Mouse (Mus musculus) midbrain, postnatal 0 days (tissue): ENCODE data around the gene Dnajc8. TPM values are rescaled to one million over a fixed set of nuclear protein-coding genes. Genes with fewer than 3 reads are reported as not detected.

ENCODE experiments used
- ATAC-seq: fragments of 200-750 bp; cut with Nextera tagmentation; 2 replicates; pipeline ENCODE4 v1.8.0; 2017; ENCODE audit warnings: moderate number of reproducible peaks, mild to moderate bottlenecking, moderate TSS enrichment, moderate library complexity; ENCODE audit not compliant: low FRiP score
- DNase-seq: peaks from one replicate; pipeline ENCODE4 v3.0.0-alpha.2; 2015; ENCODE audit warnings: low spot score
- H3K27ac ChIP-seq: fragments of 300-500 bp; sonication (generic); 2 replicates; pipeline ENCODE4 v1.5.1; 2014; ENCODE audit warnings: low read depth, mild to moderate bottlenecking, low read length, mixed read lengths
- H3K27me3 ChIP-seq: fragments of 300-500 bp; sonication (generic); 2 replicates; pipeline ENCODE4 v1.6.1; 2014; ENCODE audit warnings: low read length, control low read depth, mixed read lengths; ENCODE audit not compliant: insufficient read depth
- H3K36me3 ChIP-seq: fragments of 300-500 bp; sonication (generic); 2 replicates; pipeline ENCODE4 v1.6.1; 2014; ENCODE audit warnings: low read length, control low read depth, mixed read lengths; ENCODE audit not compliant: insufficient read depth
- H3K4me1 ChIP-seq: fragments of 300-500 bp; sonication (generic); 2 replicates; pipeline ENCODE4 v1.6.1; 2014; ENCODE audit warnings: mild to moderate bottlenecking, control low read depth, antibody characterized with exemption, low read length, mixed read lengths; ENCODE audit not compliant: insufficient read depth
- H3K4me2 ChIP-seq: fragments of 300-500 bp; sonication (generic); 2 replicates; pipeline ENCODE4 v1.6.1; 2014; ENCODE audit warnings: low read depth, mild to moderate bottlenecking, low read length, mixed read lengths; ENCODE audit not compliant: poor library complexity, severe bottlenecking
- H3K4me3 ChIP-seq: fragments of 300-500 bp; sonication (generic); 2 replicates; pipeline ENCODE4 v1.5.1; 2014; ENCODE audit warnings: low read depth, mild to moderate bottlenecking, low read length, moderate library complexity
- H3K9ac ChIP-seq: fragments of 300-500 bp; sonication (generic); replicated peaks from 2 replicates; pipeline ENCODE4 v1.6.1; 2014; ENCODE audit warnings: mild to moderate bottlenecking, low read length, moderate library complexity, mixed read lengths; ENCODE audit not compliant: poor library complexity, severe bottlenecking
- H3K9me3 ChIP-seq: fragments of 300-500 bp; sonication (generic); 2 replicates; pipeline ENCODE4 v1.6.1; 2016; ENCODE audit warnings: low read length, control low read depth
- CTCF ChIP-seq: IDR thresholded peaks from 2 replicates; pipeline ENCODE4 v1.5.1; 2016; ENCODE audit warnings: antibody characterized with exemption, mild to moderate bottlenecking
- WGBS: fragments of 180-500 bp; shearing (Covaris S2); extraction: QIAGEN DNeasy Blood & Tissue Kit; methylation state at CpG from one replicate; pipeline ENCODE4 v1.1.7; 2014; 5-methylcytosine and 5-hydroxymethylcytosine counted together
- polyA plus RNA-seq: library from polyadenylated mRNA; unstranded; fragments of >200 nt; fragmentation: Nextera tagmentation; extraction: Ambion mirVana; gene quantifications from 2 replicates; pipeline ENCODE4 v1.2.1, GENCODE M21; 2015
- total RNA-seq: library from RNA; depleted of rRNA; stranded (reverse); fragments of >200 nt; gene quantifications from 2 replicates; pipeline ENCODE4 v1.2.3, GENCODE M21; 2014

The Dnajc8 gene
- total and polyA plus RNA-seq, 2 experiments from 2014 or later, result 101 to 168 TPM

DNA sequence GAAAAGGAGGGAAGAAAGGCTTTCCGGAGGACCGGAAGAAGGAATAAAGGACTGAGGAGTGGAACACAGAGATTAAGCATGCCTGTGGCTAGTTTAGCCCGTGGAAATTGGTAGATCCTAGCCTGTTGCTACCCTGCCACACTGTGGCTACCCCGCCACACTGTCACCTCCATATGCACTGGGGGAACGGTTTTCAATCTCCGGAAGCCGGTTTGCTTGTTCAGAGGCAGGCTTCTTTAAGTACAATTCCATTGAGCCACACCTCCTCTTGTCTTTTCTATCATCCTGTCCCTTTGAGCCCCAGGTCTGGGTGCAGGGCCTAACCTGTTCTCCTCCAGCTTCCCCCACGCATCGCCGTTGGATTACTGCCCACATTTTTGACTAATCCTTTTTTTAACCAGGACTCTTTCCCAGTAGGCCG is 11.0 kb upstream of the Dnajc8 start:
- DNase-seq (no peak), ATAC-seq (no peak)
- no peak overlapping the region for H3K4me3 ChIP-seq
- no peaks in the 10 kb centered on the region for H3K4me1 ChIP-seq
- H3K4me2 ChIP-seq, result no peak overlapping the region
- H3K27me3 ChIP-seq, result no peaks in the 10 kb centered on the region
- no peak overlapping the region for H3K9ac ChIP-seq
- H3K27ac ChIP-seq, result no peak overlapping the region
- no peaks in the 10 kb centered on the region; the same call in 1 of the 2 replicates for H3K36me3 ChIP-seq
- no peak for TF ChIP-seq CTCF
- WGBS, result 12% methylated on average over 11 of the region's 11 CpGs
- H3K9me3 ChIP-seq, result no peaks in the 10 kb centered on the region

DNA sequence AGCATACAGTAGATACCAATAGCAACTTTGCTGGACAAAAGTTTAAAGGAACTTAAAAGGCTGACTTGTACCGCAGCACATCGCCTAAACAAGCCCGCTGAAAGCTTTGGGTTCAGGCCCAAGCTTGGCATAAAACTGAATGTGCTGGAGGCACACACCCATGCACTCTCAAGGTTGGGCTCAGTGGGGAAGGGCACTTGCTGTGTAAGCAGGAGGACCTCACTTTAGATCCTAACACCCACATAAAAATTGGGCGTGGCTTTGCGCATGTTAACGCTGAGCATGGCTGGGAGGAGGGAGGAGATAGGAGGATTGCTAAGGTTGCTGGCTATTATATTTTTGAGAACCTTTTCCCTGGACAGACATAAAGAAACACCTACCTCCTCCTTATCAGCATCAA is 10.5 kb upstream of the Dnajc8 start:
- Histone ChIP-seq H3K4me1 (no peaks in the 10 kb centered on the region), H3K4me3 (no peak overlapping the region), H3K27me3 (no peaks in the 10 kb centered on the region), H3K4me2 (no peak overlapping the region), H3K9me3 (no peaks in the 10 kb centered on the region), H3K27ac (no peak overlapping the region), H3K36me3 (peaks cover under 1% of the 10 kb centered on the region; the same call in 1 of the 2 replicates), H3K9ac (no peak overlapping the region)
- TF ChIP-seq CTCF, result no peak
- no peak for ATAC-seq
- DNase-seq, result no peak
- 40% methylated on average over 6 of the region's 6 CpGs for WGBS

- ATAC-seq, result no peak
- H3K4me3 ChIP-seq, result no peak overlapping the region
- H3K9ac ChIP-seq, result no peak overlapping the region
- H3K9me3 ChIP-seq, result no peaks in the 10 kb centered on the region
- no peaks in the 10 kb centered on the region for H3K4me1 ChIP-seq
- peaks cover 8% of the 10 kb centered on the region; the same call in 1 of the 2 replicates for H3K36me3 ChIP-seq
- no peak overlapping the region for H3K27ac ChIP-seq
- TF ChIP-seq CTCF, result no peak
- no peak for DNase-seq
- 53% methylated on average over 2 of the region's 2 CpGs for WGBS
- no peaks in the 10 kb centered on the region for H3K27me3 ChIP-seq
- no peak overlapping the region for H3K4me2 ChIP-seq
Measured at GRCm38 (mm10) chr4:132526678-132527077, 8.7 kb upstream of the Dnajc8 start.

- no peaks in the 10 kb centered on the region for H3K4me1 ChIP-seq
- 92% methylated on average over 8 of the region's 8 CpGs for WGBS
- ATAC-seq, result no peak
Measured at GRCm38 (mm10) chr4:132527917-132528522, 7.3 kb upstream of the Dnajc8 start.

DNA sequence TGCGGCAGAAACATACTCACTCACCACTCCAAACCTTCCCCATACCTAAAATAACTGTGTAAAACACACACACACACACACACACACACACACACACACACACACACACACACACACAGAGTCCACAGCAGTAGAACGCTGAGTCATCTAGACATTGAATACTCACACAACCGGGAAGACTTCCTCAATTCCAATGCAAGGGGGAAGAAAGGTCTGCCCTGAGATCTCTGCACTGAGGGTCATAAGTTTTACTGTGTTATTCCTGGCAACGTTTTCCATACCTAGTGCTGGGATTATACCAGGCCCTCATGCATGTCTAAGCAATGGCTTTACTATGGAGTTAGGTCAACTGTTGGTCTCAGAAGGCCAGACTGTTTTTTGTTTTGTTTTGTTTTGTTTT is 6.0 kb upstream of the Dnajc8 start:
- no peak for TF ChIP-seq CTCF
- WGBS, result 88% methylated on average over 4 of the region's 4 CpGs
- ATAC-seq (no peak), DNase-seq (no peak)
- Histone ChIP-seq H3K9me3 (no peaks in the 10 kb centered on the region), H3K9ac (no peak overlapping the region), H3K4me2 (no peak overlapping the region), H3K4me1 (peaks cover 5% of the 10 kb centered on the region; the same call in 1 of the 2 replicates), H3K4me3 (no peak overlapping the region), H3K27ac (no peak overlapping the region), H3K36me3 (peaks cover 8% of the 10 kb centered on the region; the same call in 1 of the 2 replicates), H3K27me3 (no peaks in the 10 kb centered on the region)

More at GRCm38 (mm10) chr4:132527917-132528522, 7.3 kb upstream of the Dnajc8 start:
- Histone ChIP-seq H3K9ac (no peak overlapping the region), H3K4me2 (no peak overlapping the region), H3K27ac (no peak overlapping the region), H3K4me3 (no peak overlapping the region), H3K27me3 (no peaks in the 10 kb centered on the region), H3K36me3 (peaks cover 8% of the 10 kb centered on the region; the same call in 1 of the 2 replicates), H3K9me3 (no peaks in the 10 kb centered on the region)
- no peak for DNase-seq
- TF ChIP-seq CTCF, result no peak

DNA sequence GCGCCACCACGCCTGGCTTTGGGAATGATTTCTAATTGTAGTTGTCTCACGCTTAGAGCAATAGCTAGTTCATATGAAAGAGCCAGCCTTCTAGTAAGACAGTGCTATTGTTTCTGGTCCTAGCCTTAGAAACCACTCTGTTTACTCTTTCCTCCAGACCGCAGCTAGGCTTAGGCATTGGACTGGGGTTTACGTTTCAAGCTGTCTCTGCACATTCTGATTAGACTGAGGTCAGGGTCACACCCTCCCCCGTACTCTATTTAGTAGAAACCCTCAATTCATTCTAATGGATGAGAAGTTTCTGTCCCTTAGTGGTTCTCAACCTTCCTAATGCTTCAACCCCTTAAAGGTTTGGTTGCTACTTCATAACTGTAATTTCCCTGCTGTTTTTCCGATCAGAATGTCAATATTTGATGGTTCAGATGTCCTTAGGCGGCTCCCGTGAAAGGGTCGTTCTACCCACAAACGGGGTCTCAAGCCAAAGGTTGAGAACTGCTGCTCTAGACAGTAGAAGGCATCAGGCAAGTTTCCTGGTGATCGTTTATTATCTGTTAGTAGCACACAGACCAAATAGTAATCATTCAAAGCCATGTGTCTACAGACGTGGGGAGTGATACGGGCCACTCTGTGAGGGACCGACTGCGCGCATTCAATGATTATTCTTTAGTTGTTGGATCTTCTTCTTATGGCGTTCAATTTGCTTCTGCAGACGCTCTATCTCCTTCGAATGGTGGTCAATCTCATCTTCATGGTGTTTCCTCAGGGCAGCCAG is 5.1 kb upstream of the Dnajc8 start:
- ATAC-seq, result no peak

More for the DNA sequence above, 5.1 kb upstream of the Dnajc8 start:
- H3K4me1 ChIP-seq, result peaks cover 5% of the 10 kb centered on the region; the same call in 1 of the 2 replicates
- no peak overlapping the region for H3K4me2 ChIP-seq
- no peak overlapping the region for H3K9ac ChIP-seq
- no peak overlapping the region for H3K27ac ChIP-seq
- H3K9me3 ChIP-seq, result no peaks in the 10 kb centered on the region
- DNase-seq, result no peak
- H3K27me3 ChIP-seq, result no peaks in the 10 kb centered on the region
- H3K4me3 ChIP-seq, result no peak overlapping the region
- H3K36me3 ChIP-seq, result peaks cover 8% of the 10 kb centered on the region; the same call in 1 of the 2 replicates
- WGBS, result 97% methylated on average over 20 of the region's 20 CpGs
- no peak for TF ChIP-seq CTCF
